Mouse (Mus musculus) thymus, adult 2 months (tissue): Measurements from ENCODE around the gene Bach2. TPM values are rescaled to one million over a fixed set of nuclear protein-coding genes. Genes with fewer than 3 reads are reported as not detected.

Experiments used
- DNase-seq: peaks from one replicate; pipeline ENCODE4 v3.0.0; 2021
- H3K27ac ChIP-seq: fragments of 200-500 bp; 2 replicates; pipeline ENCODE4 v1.5.1; 2012; ENCODE audit warnings: low read length, control low read depth; ENCODE audit not compliant: control insufficient read depth, insufficient read depth
- H3K27me3 ChIP-seq: fragments of 200-500 bp; 2 replicates; pipeline ENCODE4 v1.6.1; 2012; ENCODE audit warnings: mild to moderate bottlenecking, low read length, moderate library complexity, mixed read lengths; ENCODE audit not compliant: control insufficient read depth, insufficient read depth
- H3K36me3 ChIP-seq: fragments of 200-500 bp; 2 replicates; pipeline ENCODE4 v1.6.1; 2012; ENCODE audit warnings: mild to moderate bottlenecking, low read length, moderate library complexity; ENCODE audit not compliant: control insufficient read depth, insufficient read depth
- H3K4me1 ChIP-seq: fragments of 200-500 bp; replicated peaks from 2 replicates; pipeline ENCODE4 v1.6.1; 2012; ENCODE audit warnings: low read length; ENCODE audit not compliant: control insufficient read depth, insufficient read depth
- H3K4me3 ChIP-seq: fragments of 200-500 bp; 2 replicates; pipeline ENCODE4 v1.5.1; 2012; ENCODE audit warnings: mild to moderate bottlenecking, low read length, control low read depth, moderate library complexity; ENCODE audit not compliant: control insufficient read depth, insufficient read depth
- CTCF ChIP-seq: fragments of 200-500 bp; IDR thresholded peaks from 2 replicates; pipeline ENCODE4 v1.5.1; 2012; ENCODE audit warnings: mild to moderate bottlenecking, control low read depth, low read length, moderate library complexity, borderline replicate concordance; ENCODE audit not compliant: control insufficient read depth, poor library complexity, insufficient read depth; ENCODE audit errors: extremely low read depth
- POLR2A ChIP-seq: fragments of 200-500 bp; IDR thresholded peaks from 2 replicates; pipeline ENCODE4 v1.6.1; 2012; ENCODE audit warnings: mild to moderate bottlenecking, low read length, control low read depth, moderate library complexity; ENCODE audit not compliant: control insufficient read depth, poor library complexity, insufficient read depth; ENCODE audit errors: extremely low read depth
- WGBS: fragments of 180-500 bp; shearing (Covaris S2); methylation state at CpG from one replicate; pipeline ENCODE4 v1.1.7; 2018; 5-methylcytosine and 5-hydroxymethylcytosine counted together
- polyA plus RNA-seq: library from polyadenylated mRNA; depleted of rRNA; stranded (reverse); fragments of >200 nt; gene quantifications from 2 replicates; pipeline ENCODE4 v1.2.3, GENCODE M21; 2012

Gene Bach2
- polyA plus RNA-seq, 1 experiment, result 9.4 TPM

DNA sequence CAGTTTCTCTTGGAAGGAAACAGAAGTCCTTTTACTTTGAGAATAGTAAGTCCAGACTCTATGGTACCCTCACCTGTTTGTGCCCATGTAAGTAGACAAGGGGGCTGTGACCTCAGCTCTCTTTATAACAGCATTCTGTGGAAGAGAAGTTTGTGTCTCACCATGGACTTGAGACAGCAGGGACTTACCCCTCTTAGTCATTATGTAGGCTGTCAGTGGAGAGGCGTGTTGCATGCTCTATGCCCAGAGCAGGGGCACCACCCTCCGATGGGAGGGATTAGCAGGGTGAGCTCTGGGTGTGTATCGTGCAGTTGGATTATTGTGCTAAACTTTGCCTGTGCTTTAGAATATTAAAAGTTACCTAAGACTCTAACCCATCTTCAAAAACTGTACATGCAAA, 167.4 kb downstream of the Bach2 start:
- WGBS, result 90% methylated on average over 3 of the region's 3 CpGs
- H3K27me3 ChIP-seq, result no peaks in the 10 kb centered on the region

DNA sequence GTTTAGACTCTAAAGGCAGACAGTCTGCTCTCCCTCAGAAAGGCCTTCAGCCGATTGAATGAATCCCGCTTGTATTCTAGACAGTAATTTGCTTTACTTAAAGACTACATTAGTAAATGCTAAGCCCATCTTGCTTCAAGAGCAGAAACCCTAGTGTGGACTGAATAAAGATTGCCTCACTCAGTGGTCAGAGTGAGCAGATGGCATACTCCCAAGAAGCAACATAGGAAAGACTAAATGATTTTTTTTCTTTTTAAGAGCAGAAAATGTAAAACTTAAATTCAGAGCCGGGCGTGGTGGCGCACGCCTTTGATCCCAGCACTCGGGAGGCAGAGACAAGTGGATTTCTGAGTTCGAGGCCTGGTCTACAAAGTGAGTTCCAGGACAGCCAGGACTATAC, 169.9 kb downstream of the Bach2 start:
- H3K4me3 ChIP-seq, result no peak overlapping the region
- no peak for DNase-seq
- no peak overlapping the region for H3K27ac ChIP-seq
- TF ChIP-seq POLR2A (no peak), CTCF (no peak)
- no peaks in the 10 kb centered on the region for H3K36me3 ChIP-seq
- no peaks in the 10 kb centered on the region for H3K27me3 ChIP-seq
- H3K4me1 ChIP-seq, result no peaks in the 10 kb centered on the region; the same call in 1 of the 2 replicates
- WGBS, result 97% methylated on average over 8 of the region's 8 CpGs

More for the DNA sequence above, 167.4 kb downstream of the Bach2 start:
- Histone ChIP-seq H3K27ac (no peak overlapping the region), H3K4me1 (no peaks in the 10 kb centered on the region; the same call in 1 of the 2 replicates), H3K4me3 (no peak overlapping the region), H3K36me3 (no peaks in the 10 kb centered on the region)
- no peak for DNase-seq
- TF ChIP-seq POLR2A (no peak), CTCF (no peak)

DNA sequence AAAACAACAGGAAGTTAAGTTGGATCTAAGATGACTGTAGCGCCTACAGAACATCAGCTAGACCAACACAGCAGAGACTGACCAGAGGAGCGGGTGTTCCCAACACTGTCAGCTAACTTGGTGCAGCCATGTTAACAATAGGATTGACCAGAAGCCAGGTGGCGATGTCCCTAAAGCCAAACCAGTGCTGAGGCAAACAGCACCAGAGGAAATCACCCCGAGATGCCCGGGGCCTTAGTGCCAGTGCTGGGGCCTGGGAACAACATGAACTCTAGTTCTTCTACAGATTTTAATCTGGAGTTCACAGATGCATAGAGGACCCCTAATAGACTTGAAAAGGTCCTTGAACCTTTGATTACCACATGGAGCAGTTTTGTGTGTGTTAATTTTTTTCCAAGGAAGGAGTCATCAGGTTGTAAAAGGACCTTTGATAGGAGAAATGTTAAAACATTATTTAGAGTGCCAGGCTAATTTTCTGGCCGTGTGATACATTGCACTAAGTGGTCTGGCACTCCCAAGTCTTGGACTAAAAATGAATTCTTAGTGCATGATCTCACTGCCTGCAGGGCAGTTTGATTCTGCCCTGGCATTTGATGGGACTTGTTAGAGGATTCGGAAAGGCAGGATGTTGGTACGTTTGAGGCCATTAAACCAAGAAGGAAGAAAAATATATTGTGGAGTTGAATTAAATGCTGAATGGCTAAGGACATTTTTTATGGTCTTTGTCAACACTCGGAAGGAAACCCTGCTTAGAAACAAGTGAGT, 170.7 kb downstream of the Bach2 start:
- Histone ChIP-seq H3K27me3 (no peaks in the 10 kb centered on the region), H3K36me3 (no peaks in the 10 kb centered on the region), H3K27ac (no peak overlapping the region), H3K4me1 (no peaks in the 10 kb centered on the region; the same call in 1 of the 2 replicates), H3K4me3 (no peak overlapping the region)
- no peak for DNase-seq
- TF ChIP-seq CTCF (no peak), POLR2A (no peak)
- 95% methylated on average over 9 of the region's 9 CpGs for whole genome bisulfite sequencing

DNA sequence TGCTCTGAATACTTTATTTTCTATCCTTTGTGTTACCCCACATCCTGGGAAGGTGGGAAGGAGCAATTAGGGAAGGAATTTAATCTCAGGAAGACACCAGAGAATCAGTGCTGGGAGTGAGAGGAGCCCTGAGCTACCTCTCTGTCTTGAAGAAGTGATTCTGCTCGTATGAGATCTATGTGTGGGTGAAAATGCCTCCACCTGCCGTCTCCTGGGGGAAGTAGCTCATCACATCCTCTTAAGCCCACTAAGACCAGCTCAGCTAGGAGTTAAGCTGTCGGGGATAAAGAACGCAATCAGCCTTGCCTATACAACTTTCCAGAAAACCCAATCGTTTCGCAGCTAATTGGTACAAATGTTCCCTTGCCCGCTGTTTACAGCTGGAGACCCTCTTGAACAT, 174.5 kb downstream of the Bach2 start:
- H3K4me3 ChIP-seq, result no peak overlapping the region
- H3K4me1 ChIP-seq, result no peaks in the 10 kb centered on the region; the same call in 1 of the 2 replicates
- peak; percentile 13 for DNase-seq
- no peaks in the 10 kb centered on the region for H3K36me3 ChIP-seq
- TF ChIP-seq CTCF, result no peak
- no peak for TF ChIP-seq POLR2A
- H3K27ac ChIP-seq, result no peak overlapping the region
- 74% methylated on average over 7 of the region's 7 CpGs for WGBS
- H3K27me3 ChIP-seq, result no peaks in the 10 kb centered on the region

DNA sequence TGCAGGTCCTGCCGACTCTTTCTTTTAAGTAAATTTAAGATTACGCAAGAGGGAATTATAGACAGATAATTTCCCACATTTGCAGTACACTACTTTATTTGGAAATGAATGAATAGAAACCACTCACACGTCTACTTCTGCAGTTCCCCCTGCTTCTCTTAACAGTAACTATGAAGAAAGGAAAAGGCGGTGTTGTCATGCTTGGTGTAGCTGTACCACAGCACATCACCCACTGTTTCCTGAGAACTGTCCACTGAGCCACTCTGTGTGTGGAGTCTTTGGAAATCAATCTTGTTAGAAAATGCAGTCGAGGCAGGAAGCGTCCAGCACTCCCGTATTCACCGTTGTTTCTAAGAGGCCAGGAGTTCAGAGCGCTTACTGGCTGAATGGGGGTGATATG, 174.9 kb downstream of the Bach2 start:
- 89% methylated on average over 9 of the region's 9 CpGs for WGBS

DNA sequence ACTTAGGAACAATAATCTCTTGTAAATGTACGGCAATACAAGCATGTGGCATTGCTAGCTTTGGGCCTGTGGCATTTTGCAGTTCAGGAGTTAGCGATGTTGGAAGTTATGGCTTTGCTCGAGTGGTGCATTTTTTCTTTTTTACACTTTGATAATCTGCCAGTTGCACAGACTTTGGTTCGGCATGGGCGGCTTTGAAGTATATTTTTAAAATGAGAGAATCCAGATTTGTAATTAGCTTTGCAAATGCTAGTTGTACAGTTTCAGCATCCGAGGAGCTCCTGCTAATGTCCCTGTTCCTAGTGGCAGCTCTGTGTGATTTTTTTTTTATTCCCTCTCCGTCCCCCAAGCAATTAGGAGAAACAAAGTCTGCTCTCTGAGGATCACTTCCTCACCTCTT, 176.4 kb downstream of the Bach2 start:
- Histone ChIP-seq H3K4me3 (no peak overlapping the region), H3K27me3 (no peaks in the 10 kb centered on the region), H3K36me3 (no peaks in the 10 kb centered on the region), H3K27ac (no peak overlapping the region), H3K4me1 (no peaks in the 10 kb centered on the region; the same call in 1 of the 2 replicates)
- TF ChIP-seq POLR2A, result no peak
- TF ChIP-seq CTCF, result no peak
- no peak for DNase-seq
- 93% methylated on average over 7 of the region's 7 CpGs for WGBS

More for the DNA sequence above, 174.9 kb downstream of the Bach2 start:
- Histone ChIP-seq H3K4me3 (no peak overlapping the region), H3K36me3 (no peaks in the 10 kb centered on the region), H3K27ac (no peak overlapping the region), H3K4me1 (no peaks in the 10 kb centered on the region; the same call in 1 of the 2 replicates), H3K27me3 (no peaks in the 10 kb centered on the region)
- TF ChIP-seq CTCF, result no peak
- TF ChIP-seq POLR2A, result no peak
- no peak for DNase-seq

DNA sequence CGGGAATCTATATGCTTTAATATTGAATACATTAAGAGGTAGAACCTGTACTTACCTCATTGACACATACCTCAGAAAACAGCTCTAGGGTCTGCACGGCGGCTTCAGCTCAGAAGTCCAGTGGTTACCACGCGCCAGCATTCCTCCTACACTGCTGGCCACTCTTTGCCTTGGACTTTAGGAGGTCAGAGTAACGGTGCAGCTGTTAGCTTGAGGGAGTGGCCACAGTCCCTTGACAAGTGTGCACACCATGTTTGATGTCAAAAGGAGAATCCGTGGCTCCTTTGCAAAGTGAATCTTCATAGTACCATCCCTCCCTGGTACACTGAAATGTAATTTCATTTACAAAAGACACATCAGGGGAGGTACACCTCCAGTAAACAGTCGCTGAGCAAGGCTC, 179.3 kb downstream of the Bach2 start:
- H3K4me3 ChIP-seq, result no peak overlapping the region
- DNase-seq, result no peak
- H3K27ac ChIP-seq, result no peak overlapping the region
- no peaks in the 10 kb centered on the region for H3K27me3 ChIP-seq
- H3K4me1 ChIP-seq, result no peaks in the 10 kb centered on the region
- 97% methylated on average over 8 of the region's 8 CpGs for WGBS
- no peak for TF ChIP-seq CTCF
- TF ChIP-seq POLR2A, result no peak
- no peaks in the 10 kb centered on the region for H3K36me3 ChIP-seq
